Mouse (Mus musculus) common myeloid progenitor, adult 5-6 weeks (primary cell): ENCODE data around the gene Tbcc. TPM values are rescaled to one million over a fixed set of nuclear protein-coding genes. Genes with fewer than 3 reads are reported as not detected.

Source experiments
- ATAC-seq: replicated peaks from 2 replicates; pipeline ENCODE4 v1.8.0; 2016; ENCODE audit warnings: low read depth, mild to moderate bottlenecking, moderate TSS enrichment, inconsistent platforms; ENCODE audit not compliant: poor library complexity, severe bottlenecking
- total RNA-seq: library from RNA; stranded (forward); fragments of 200-1000, 187-1606 nt; gene quantifications from 2 replicates; pipeline ENCODE4 v1.2.3, GENCODE M21; 2017

Gene Tbcc
- total RNA-seq, 1 experiment from 2014 or later = 16.9 TPM

DNA sequence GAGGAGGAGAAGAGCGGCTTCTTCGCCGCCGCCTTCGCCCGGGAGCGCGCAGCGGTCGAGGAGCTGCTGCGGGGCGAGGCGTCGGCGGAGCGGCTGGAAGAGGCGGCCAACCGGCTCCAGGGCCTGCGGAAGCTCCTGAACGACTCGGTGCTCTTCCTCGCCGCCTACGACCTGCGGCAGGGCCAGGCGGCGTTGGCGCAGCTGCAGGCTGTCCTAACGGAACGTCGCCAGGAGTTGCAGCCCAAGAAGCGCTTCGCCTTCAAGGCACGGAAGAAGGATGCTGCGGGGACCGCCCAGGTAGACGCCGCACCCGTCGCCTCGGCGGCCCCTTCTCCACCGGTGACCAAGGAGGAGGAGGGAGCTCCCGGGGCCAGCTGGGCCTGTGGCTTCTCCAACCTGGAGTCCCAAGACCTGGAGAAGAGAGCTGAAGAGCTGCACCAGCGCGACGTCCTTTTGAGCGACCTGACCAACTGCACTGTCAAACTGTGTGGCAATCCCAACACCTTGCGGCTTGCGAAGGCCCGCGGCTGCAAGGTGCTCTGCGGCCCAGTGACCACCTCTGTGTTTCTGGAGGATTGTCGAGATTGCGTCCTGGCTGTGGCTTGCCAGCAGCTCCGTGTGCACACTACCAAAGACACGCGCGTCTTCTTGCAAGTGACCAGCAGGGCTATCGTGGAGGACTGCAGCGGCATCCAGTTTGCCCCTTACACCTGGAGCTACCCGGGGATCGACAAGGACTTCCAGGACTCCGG, 535 bp downstream of the Tbcc start:
- no peak for ATAC-seq

DNA sequence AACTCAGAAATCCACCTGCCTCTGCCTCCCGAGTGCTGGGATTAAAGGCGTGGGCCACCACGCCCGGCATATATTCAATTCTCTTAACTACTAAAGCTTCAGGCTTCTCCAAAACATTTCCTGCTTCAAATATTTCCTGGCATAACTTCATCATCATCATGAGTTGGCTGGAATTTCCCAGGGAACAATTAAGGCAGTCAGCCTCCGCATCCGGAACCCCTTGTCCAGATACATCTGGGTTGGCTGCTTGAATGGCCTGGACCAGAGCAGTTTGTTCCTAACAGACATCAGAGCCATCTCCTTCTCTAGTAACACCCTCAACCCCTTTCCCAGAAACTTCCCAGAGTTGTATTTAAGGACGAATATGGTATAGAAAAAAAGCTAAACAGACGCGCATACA, 4.9 kb downstream of the Tbcc start:
- no peak for ATAC-seq

DNA sequence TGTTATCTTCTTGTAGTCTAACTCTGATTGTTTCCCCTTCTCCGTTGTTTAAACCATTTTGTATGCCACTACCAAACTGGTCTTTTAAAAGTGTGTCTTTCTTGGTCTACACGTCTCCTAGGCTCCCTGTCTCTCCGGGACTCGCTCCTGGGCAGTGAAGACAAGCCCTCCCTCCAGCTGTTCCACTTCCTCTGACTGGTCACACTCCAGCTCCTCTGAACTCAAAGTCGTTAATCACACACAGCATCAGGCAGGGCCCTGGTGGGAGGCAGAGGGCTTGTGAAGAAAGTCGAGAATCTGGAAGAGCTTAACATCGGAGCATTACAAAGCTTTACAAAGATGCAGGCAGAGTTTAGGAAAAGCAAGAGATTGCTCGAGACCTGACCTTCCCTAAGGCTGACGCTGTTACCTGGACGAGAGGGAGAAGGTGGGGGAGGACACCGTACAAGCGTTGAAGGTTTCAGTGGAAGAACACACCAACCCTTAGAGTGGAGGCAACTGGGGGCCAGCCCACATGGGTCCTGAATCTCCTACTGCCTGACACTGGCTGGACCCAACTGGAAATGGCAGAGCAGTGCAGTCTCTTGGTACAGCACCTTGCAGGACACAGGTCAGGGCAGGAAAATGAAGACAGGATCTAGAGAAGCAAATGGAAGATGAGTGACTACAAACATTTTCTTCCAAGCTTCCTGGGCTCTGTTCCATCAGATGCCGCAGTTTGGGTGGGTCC, 6.9 kb downstream of the Tbcc start:
- no peak for ATAC-seq

DNA sequence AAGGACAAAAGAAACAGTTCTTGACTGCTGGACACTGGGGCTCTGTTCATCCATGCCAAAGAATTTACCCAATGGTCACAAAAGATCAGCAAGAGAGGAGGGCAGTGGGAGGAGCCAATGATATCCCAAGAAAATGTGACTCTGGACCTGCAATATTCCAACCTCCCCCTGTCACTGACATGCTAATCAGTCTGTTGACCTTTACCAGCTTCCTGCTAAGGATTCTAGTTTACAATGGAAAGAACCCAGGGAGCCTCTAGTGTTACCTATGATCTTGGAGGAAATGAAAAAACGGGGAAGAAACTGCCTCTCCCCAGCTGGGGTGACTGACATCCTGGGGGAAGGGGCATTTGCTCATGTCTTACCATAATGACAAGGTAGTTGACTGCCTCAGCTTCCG, 10.5 kb downstream of the Tbcc start:
- ATAC-seq = no peak

DNA sequence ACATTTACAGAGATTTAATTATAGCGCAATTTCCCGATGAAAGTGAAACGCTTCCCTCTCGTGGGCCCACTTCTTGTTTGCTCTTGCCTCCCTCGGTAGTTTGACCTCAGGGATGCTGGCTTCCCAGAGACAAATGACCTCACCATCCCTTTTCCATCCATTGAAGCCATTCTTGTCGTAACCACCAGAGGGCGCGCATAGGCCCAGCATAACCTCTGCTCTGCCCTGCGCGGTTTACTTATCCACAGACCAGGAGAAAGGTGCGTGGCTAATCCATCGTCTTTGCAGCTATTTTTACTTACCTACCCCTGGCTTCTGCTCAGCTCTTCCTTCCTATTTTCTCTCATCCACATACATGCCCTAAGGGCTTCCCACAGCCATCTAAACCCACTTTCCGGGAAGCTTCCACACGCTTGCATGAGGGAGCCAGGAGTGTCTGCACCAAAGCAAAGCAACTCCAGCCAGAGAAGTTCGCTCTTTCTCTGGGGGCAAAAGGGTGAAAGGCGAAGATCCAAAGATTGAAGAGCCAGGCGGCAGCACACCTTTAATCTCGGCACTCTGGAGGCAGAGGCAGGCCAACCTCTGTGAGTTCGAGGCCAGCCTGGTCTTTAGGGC, 13.5 kb downstream of the Tbcc start:
- peak; percentile 96 for ATAC-seq

DNA sequence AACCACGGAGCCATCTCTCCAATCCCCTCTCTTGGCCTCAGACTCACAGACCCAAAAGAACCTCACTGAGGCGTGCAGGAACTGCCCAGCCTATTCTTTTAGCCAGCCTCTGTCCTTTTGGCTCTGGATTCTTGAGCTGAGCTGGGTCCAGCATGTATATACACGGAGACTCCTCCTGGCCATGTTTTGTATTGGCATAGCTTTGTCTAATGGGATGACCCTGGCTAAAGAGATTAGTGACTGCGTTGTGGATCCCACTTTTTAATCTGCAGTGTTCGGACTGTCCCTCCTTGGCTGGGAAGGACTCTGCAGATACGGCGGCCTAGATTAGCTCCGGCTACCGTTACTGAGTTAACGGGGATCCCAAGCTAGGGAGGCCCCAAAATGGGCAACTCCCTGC, 19.7 kb downstream of the Tbcc start, which contains the start of gene Prph2:
Gene Prph2 (plus strand): TSS at position 274 of the 400 bp plus-strand sequence.
- ATAC-seq = no peak

DNA sequence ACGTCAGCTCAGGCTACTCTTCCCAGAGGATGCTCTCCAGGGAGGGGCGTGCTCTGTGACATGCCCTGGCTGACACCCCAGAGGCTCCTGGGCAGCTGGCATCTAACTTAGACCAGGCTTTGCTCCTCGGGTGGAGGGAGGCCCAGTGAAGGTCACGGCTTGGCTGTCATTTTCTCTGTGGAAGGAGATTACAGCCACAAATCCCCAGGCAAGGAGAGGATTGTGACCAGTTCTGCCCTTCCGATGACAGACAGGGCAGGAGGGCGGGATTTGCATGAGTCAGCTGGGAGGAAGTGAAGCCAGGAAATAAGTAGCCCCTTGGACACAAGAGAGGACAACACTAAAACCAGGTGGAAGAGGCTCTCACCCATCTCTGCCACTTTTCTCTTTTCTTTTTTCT, 21.8 kb downstream of the Tbcc start:
- no peak for ATAC-seq

DNA sequence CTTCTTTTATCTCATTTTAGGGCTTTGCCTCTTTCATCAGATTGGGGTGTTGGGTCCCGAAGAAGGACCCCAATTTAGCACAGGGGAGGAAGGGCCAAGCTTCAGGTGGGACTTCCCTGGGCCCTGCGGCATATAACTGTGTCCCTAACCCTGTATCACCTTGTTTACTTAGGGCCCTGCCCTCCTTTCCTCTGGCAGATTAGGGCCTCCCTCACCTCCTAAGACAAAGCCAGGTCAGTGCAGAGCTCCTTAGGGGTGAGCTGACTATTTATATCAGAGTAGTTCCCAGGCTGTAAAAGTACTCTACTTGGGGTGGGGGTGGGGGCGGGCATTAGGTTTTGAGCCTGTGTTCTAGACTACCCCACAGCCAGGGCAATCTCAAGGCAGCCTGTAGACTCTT, 24.6 kb downstream of the Tbcc start:
- ATAC-seq = no peak

DNA sequence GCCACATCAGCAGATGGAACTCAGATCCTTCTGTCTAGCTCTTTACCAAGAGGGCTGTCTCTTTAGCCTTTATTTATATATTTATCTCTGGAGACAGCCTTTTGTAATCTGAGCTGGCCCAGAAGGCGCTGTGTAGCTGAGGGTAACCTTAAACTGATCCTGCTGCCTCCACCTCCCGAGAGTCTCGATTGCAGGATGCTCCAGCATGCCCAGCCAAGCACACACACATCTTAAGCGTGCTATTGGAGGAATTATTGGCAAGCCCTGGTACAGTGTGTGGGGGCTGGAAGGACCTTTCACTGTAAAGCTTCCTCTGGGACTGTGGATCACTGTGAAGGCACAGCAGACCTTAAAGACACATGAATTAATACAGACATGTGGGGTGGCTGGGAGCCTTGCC, 28.5 kb downstream of the Tbcc start:
- ATAC-seq = no peak

DNA sequence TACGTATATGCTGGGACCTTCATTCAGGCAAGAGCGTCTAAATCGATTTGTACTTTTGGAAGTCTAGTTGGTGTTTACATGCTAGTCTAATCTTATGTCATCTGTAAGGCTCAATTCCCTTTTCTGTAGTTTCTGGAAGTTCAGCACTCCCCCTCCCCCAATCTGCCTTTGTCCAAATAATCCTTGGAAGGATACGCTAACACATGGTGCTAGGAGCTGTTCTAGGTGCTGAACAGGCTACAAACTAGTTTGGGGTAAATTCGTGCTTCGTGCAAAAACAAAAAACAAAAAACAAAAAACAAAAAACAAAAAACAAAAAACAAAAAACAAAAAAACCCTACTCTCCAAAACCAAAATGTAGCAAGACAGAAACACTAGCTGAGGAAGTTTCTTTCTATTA, 30.4 kb downstream of the Tbcc start:
- no peak for ATAC-seq

DNA sequence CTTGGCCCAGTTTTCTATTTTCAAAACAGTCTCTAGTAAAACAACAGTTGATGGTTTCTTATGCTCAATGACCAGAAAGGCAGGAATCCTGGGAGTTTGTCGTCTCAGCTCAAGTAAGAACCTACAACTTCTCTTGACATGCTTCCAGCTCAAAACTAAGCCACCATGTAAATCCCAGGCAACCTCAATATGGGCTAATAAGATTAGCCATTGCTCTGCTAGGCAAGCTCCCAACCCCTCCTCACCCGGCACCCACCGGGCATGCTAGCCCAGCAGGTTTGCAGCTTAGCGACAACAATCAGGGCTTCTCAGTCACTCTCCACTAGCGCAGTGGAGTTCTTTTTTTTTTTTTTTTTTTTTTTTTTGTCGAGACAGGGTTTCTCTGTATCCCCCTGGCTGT, 35.7 kb downstream of the Tbcc start:
- ATAC-seq = no peak

DNA sequence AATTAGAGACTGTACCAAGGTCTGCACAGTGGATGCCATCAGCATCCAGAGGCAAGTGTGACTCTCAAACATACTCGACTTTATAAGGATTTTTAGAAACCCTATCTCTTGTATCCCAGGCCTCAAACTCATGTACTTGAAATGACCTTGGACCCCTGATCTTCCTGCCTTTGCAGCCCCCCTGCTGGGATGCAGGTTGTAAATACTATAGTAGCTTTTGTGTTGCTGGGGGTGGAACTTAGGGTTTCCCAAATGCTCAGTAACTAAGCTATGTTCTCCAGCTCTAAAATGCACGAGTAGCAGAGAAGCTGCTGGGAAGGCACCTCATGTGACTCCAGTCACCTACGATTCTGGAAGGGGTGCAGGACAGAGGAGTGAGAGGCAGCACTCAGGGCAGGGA, 36.5 kb downstream of the Tbcc start:
- no peak for ATAC-seq

DNA sequence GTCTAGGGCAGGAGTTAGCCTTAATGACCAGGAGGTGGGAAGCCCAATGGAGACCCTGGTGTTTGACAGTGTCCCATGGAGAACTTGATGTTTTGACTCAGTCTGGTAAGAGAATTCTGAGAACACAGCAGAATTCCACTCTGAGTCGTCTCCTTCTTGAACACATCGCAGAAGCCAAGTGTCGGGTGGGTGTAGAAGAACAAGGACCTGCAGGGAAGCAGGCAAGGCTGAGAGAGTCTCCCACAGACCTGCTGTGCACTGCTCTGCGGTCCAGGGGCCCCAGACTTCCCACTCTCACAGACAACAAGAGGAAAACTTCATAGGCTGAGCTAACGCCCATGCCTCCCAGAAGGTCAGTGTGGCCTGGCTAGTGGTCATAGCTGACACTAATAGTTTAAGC, 37.3 kb downstream of the Tbcc start:
- ATAC-seq = no peak

DNA sequence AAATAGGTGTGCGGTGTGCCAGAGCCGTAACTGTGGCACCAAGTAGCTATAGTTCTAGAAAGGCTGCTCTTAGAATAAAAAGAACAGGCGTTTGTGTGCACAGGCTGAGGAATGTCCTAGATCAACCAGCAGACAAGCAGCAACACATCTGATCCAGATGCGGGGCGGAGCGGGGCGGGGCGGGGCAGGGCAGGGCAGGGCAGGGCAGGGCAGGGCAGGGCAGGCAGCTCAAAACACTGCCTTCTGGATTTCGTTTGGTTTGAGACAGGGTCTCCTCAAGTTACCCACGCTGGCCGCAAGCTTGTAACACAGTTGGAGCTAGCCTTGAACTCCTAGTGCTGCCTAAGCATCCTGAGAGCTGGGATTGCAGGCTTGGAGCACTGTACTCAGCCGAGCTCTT, 38.8 kb downstream of the Tbcc start:
- ATAC-seq = no peak

DNA sequence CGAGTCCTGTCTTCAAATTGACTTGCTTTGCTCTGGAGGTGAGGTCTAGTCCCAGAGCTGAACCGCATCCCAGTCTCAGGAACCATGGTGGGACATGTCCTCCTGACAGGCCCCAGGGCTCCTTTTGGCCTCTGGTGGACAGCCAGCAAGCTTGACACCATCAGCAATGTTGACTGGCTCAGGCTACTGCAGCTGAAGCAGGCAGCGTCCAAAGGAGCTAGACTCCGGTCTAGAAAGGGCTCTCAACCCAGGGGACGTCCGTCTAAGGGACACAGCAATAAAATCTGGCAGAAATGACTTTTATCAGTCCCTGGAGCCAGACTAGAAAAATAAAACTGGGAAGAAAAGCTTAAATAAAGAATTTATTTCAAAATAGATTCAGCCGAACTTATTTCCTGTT, 39.4 kb downstream of the Tbcc start:
- ATAC-seq = no peak

DNA sequence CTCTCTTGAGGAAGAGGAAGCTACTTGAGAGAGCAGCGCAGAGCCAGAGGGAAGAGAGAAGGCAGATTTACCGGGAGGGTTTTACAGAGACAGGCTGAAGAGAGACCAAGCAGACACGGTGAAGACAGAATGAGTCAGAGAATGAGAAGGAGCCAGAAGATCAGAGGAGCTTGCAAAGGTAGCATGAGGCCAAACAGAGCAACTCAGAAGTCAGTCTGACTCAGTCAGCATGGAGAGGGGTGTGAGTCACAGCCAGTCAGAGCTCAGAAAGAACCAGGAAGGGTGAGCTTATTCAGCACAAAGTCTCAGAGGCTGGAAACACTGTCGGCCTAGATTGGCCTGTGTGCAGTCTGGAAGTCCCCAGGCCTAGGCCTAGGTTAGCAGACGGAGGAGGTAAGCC, 42.5 kb downstream of the Tbcc start:
- ATAC-seq = no peak

DNA sequence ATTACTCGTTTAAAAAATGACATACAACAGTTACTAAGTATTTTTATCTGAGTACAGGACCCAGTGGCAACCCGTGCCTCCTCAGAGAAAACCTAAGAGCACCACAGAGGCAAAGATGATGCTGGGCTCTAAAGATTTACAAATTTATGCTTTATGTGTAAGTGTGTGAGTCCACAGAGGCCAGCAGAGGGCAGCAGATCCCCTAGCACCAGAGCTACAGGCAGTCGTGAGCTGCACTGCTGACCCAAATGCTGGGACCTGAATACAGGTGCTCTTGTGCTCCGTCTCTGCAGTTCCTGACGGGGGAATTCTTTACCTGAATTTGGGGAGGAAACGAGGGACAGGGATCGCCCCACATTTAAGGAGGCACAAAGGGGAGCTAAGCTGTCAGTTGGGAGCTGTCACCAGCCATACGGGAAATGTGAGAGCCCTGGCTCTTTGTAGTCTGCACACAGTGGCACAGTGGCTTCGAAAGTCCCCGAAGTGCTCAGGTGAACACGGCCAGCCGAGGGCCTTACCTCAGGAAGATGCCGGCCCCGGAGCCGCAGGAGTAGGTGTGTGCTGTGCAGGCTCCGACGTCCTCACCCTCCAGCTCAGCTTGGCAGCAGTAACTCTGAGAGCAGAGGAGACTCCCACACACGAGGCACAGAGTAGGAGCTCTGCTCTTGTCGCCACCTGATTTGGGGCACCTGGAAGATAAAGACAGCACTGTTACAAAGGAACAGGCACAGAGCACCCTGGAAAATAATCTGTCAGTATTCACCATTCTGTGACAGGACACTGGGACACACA, 43.3 kb downstream of the Tbcc start:
- ATAC-seq = peak; percentile 80

DNA sequence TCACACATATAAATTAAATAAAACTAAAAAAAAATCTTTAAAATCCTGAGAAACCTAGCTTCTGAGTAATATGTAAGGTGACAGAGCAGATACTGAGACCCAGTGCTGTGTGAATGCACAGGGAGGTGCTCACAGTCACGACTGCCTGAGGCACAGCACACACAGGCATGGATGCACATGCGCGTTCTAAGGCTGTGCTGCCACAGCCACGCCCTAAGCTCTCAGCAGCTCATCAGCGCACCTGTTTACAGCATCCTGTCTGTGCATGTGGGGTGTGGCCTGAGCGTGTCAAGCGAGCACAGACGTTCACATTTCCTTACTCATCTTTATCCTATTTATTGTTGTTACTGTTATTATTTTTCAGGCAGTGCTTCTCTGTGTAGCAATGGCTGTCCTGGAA, 50.0 kb downstream of the Tbcc start:
- no peak for ATAC-seq
